Mouse (Mus musculus): ENCODE data around the gene Ect2l. TPM values are rescaled to one million over a fixed set of nuclear protein-coding genes. Genes with fewer than 3 reads are reported as not detected.
"Not testable (repeated sequence)": the region's sequence is repeated elsewhere in the genome, so short reads cannot be mapped to it uniquely, and the experiment has no call there.

Gene Ect2l
- total RNA-seq, 2 experiments from 2014 or later, result 0.31 TPM; not detected in 1

GRCm38 (mm10) chr10:18193221-18193620 lies 17.5 kb downstream of the Ect2l start:
- DNase-seq (ENCODE audit: low spot score in 2 of 2), result no peak

DNA sequence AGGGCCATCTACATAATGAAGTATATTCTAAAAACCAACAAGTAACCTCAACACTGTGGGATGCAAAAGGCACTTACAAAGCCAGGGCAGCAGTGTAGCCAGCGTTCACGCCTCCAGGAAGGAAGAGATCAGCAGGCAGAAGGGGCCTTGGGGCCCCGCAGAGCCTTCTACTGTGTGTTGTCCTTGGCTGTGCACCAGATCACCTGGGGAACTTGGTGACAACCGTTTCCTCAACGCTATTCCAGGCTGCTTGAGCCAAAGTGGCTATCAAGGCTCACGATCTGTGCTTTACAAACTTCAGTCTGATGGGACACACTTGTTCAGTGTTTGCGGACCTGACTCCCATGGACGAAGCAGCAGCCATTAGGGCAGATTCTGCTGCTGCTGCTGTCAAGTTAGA lies 19.0 kb downstream of the Ect2l start:
- no peak for DNase-seq (ENCODE audit: low spot score in 2 of 2)

GRCm38 (mm10) chr10:18189498-18189897 lies 21.2 kb downstream of the Ect2l start:
- no peak for DNase-seq (ENCODE audit: low spot score in 2 of 2)

DNA sequence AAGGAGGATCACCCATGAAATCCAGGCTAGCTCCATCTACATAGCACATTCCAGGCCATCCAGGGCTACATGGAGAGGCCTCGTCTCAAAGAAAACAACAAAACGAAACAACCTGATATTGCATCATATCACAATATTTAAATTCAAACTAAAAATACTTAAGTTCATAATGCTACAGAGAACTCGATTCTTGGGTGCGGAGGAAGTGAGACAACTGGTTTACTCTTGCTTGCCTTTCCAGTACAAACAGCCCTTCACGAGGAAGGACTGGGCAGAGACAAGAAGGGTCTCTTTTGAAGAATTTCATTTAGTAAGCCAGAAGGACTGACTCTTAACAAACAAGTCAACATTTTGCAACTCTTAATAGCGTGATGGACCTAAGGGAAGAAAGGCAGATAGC lies 22.1 kb downstream of the Ect2l start:
- no peak for DNase-seq (ENCODE audit: low spot score in 2 of 2)

DNA sequence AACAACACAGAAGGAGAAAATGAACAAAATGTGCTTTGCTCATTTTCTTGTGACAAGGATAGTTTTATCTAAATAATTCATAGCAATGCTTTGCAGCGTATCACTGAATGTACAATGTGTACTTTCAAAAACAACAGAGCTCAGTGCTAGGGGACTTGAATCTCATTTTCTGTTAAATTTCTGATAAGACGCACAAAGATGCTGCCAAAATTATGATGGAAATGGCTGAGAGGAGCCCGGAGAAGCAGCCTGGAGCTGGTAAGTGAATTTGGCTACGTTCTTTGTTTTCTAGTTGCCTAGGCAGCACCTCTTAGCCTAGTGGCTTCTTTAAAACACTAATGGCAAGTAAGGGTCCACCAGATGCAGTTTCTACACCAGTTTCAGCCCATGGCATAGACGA lies 28.4 kb downstream of the Ect2l start:
- no peak for DNase-seq (ENCODE audit: low spot score in 2 of 2)

GRCm38 (mm10) chr10:18177304-18177703 lies 33.4 kb downstream of the Ect2l start:
- DNase-seq (ENCODE audit: low spot score in 2 of 2), result no peak

DNA sequence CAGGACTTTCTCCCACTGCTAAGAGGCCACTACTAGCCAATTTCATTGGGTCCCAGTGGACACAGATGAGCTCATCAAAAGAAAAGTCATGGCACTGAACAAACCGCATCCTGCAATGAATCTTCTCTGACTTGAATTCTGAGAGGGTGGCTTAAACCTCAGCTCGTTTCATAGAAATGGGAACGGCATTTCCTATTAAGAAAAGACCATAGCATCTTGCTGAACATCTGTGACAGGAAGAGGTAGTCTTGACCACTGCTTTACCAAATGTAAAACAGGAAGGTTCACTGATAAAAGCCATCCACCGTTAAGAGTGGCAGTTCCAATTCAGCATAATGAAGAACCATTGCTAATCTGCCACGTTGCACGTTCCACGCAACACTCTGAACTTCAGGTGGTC lies 34.0 kb downstream of the Ect2l start:
- no peak for DNase-seq (ENCODE audit: low spot score in 2 of 2)

DNA sequence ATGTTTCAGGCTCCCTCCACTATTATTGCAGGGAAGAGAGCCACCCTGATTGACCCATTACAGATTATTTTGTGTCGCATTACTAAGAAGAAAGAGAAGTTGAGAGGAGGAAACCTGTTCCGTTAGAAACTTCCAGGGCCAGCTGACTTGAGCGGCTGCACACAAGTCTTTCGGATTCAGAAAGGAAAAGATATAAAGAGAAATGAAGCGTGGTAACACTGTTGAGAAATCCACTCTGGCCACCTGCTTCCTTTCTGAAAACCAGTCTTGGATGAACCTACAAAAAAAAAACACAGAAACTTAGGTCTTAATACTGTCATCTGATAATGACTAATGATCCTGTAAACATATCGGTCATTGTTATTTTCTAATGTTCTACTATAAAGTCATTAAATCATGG lies 35.6 kb downstream of the Ect2l start:
- DNase-seq (ENCODE audit: low spot score in 2 of 2), result no peak

- no peak for DNase-seq (ENCODE audit: low spot score in 2 of 2)
These were observed 48.2 kb downstream of the Ect2l start for GRCm38 (mm10) chr10:18162435-18162971.

- DNase-seq (ENCODE audit: low spot score in 2 of 2), result no peak
These were observed 63.5 kb downstream of the Ect2l start for GRCm38 (mm10) chr10:18147224-18147623.

GRCm38 (mm10) chr10:18142231-18142630 lies 68.5 kb downstream of the Ect2l start:
- DNase-seq (ENCODE audit: low spot score in 2 of 2), result no peak

DNA sequence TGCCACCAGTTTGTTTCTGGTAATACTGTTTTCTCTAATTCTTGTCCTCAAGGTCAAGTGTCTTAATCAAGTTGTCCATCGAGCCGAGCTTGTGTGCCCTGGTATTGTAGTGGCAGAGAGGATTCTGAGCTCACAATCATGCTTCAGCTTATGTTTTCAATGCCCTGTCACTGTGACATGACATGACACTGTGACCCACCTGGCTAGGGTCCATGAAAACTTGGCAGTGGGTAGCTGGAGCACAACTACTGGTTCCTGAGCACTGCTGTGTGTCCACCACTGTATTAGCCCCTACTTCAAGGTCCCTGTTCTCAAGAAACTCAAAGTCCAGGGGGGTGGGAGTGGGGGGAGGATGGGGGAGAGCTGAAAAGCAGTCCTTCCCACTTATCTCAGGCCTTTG lies 69.3 kb downstream of the Ect2l start:
- DNase-seq (ENCODE audit: low spot score in 2 of 2), result no peak

- no peak for DNase-seq (ENCODE audit: low spot score in 2 of 2)
These were observed 71.1 kb downstream of the Ect2l start for GRCm38 (mm10) chr10:18139615-18140014.

DNA sequence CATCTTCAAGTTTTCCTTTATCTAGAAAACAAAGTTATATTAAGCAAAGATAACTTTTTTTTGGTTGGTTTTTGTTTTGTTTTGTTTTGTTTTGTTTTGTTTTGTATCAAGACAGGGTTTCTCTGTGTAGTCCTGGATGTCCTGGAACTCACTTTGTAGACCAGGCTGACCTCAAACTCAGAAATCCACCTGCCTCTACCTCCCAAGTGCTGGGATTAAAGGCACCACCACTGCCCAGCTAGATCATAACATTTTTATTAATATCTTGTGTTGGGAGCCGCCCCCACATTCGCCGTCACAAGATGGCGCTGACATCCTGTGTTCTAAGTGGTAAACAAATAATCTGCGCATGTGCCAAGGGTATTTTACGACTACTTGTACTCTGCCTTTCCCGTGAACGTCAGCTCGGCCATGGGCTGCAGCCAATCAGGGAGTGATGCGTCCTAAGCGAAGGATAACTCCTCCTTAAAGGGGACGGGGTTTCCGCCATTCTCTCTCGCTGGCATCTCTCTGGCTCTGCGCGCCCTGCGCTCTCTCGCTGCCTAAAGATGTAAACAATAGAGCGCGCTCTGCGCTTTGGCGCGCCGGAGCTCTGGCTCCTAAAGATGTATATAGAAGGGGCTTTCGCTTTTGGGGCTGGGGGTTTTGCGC lies 71.7 kb downstream of the Ect2l start:
- DNase-seq (ENCODE audit: low spot score in 2 of 2), result not testable (repeated sequence)

- no peak for DNase-seq (ENCODE audit: low spot score in 2 of 2)
These were observed 78.7 kb downstream of the Ect2l start for GRCm38 (mm10) chr10:18131666-18132650.

DNA sequence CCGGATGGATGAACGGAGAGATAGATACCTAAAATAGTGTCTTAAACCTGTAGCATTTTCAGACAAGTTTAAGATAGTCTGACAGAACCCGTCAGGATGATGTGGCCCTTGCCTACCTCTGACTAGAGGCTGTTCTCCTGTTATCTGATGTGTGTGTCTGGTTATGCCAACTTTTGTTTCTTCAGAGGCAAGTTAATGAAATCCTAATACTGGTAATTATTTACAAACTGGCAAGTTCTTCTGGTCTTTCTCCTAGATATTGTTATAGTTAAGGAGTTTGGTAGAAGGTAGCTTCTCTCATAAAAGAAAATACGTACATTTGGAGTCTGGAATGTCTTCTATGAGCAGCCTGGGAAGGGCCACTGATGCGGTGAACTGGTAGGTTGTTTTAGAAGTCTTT lies 80.4 kb downstream of the Ect2l start:
- DNase-seq (ENCODE audit: low spot score in 2 of 2), result no peak

DNA sequence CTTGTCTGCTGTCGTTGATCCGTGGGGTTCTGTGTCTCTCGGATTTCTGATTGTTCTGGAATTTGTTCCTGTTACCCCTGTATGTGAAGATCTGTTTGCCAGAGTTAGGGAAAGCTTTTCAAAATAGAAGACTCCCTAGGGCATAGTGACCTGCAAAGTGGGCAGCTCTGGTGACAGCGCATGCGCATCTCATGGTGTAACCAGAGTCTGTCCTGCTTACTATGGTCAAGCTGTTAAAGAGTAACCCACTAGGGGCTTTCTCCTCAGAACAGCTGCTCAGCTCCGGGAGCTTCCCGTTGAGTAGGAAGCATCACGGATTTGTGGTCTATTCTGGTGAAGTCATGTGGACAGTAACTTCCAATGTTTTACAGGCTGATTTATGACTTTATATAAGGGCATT lies 92.4 kb downstream of the Ect2l start:
- DNase-seq (ENCODE audit: low spot score in 2 of 2), result no peak

GRCm38 (mm10) chr10:18113473-18114093 lies 97.1 kb downstream of the Ect2l start:
- no peak for DNase-seq (ENCODE audit: low spot score in 2 of 2)

DNA sequence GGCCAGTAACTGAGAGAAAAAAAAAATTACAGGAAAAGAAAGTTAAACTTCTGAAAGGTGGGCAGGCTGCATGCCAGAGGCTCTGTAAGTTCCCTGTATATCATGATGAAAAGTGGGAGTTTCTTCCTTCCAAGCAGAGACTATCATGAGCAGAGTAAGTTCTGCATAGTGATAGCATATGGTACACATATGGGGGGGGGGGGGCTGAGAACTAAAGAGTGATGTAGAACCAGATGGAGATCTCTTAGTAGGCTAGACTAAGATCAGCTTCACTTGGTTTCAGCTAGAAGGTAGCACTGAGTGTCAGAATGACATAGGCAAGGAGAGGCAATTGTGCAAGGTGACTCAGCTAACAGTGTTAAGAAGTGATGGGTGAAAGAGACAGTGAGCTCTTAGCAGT lies 99.8 kb downstream of the Ect2l start:
- DNase-seq (ENCODE audit: low spot score in 2 of 2), result no peak

GRCm38 (mm10) chr10:18107471-18107870 lies 103.2 kb downstream of the Ect2l start:
- no peak for DNase-seq (ENCODE audit: low spot score in 2 of 2)

- no peak for DNase-seq (ENCODE audit: low spot score in 2 of 2)
These were observed 108.5 kb downstream of the Ect2l start for GRCm38 (mm10) chr10:18102166-18102565.

DNA sequence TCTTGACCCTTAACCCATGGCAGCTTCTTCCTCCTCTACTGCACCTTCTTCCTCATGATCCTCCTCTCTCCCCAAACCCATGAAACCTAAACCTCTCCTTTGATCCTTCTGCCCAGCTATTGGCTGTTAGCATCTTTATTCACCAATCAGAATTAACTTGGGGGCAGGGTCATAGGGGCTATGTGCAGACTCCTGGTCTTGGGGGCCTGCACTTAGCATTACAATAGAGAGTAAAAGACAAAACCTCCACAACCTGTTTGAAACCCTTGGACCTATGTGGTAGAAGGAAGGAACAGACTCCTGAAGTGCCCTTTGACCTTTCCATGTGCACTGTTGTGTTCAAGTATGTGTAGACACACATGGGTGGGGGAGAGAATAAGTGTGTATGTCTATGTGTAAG lies 120.0 kb downstream of the Ect2l start:
- DNase-seq (ENCODE audit: low spot score in 2 of 2), result no peak
